Mouse (Mus musculus) spleen, adult 2 months (tissue): ENCODE data around the gene Trpm1.

ENCODE experiments used
- CTCF ChIP-seq: fragments of 200-500 bp; IDR thresholded peaks from 2 replicates; pipeline ENCODE4 v1.5.1; 2011; ENCODE audit warnings: mild to moderate bottlenecking, inconsistent platforms; ENCODE audit not compliant: insufficient read depth, insufficient read length, insufficient replicate concordance; ENCODE audit errors: extremely low read depth
- POLR2A ChIP-seq: fragments of 200-500 bp; IDR thresholded peaks from 2 replicates; pipeline ENCODE4 v1.6.1; 2011; ENCODE audit warnings: low read depth, low read length, inconsistent platforms

DNA sequence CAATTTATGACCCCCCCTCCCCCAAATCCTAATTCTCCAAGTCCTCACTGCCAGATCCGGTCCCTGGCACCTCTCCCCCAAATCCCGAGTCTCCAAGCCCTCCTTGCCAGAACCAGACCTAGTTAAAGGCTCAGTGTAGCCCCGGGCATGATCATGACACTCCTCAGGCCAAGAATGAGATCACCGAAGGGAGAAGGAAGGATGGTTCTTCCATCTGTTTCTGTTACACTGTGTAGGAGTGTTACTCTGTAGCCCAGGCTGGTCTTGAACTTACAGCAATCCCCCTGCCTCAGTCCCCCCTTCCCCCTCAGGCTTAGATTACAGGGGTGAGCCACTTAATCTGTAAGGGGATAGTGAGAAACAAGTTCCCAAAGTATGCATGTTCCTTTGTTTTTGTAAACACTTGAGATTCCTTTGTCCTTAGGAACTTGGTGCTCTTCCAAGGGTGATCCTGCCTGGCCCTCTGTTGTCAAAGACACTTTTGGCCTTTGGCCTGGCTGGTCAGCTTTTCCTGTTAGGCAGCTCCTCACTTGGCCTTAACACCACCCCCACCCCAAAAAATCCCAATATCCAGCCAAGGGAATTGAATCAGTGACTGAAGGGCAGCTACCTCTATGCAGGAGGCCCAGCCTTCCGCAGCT lies 2.8 kb downstream of the Trpm1 start:
- TF ChIP-seq CTCF (no peak), POLR2A (no peak)
